Mouse (Mus musculus) MEL (cell line): ENCODE results near the gene Hhatl. TPM values are rescaled to one million over a fixed set of nuclear protein-coding genes. Genes with fewer than 3 reads are reported as not detected.

Source experiments
- DNase-seq: peaks from one replicate; pipeline ENCODE4 v3.0.0; 2011; ENCODE audit warnings: low read depth, low spot score
- H3K27ac ChIP-seq: 2 replicates; pipeline ENCODE4 v1.5.1; 2012; ENCODE audit warnings: low read depth, mild to moderate bottlenecking, control low read depth, low read length, moderate library complexity; ENCODE audit not compliant: control insufficient read depth
- H3K27me3 ChIP-seq, 2 experiments: fragments of 150-350 bp in 1 of 2; sonication (generic) in 1 of 2; 2 replicates each; pipeline ENCODE4 v1.6.1; 2012; ENCODE audit warnings: low read length in 2 of 2, mild to moderate bottlenecking in 2 of 2, improper control_type of control experiment in 1 of 2, moderate library complexity in 1 of 2; ENCODE audit not compliant: insufficient read depth in 2 of 2, control insufficient read depth in 1 of 2
- H3K36me3 ChIP-seq, 2 experiments: 2 replicates each; pipeline ENCODE4 v1.6.1; 2012 to 2014; ENCODE audit warnings: low read length in 2 of 2, improper control_type of control experiment in 1 of 2, inconsistent platforms in 1 of 2, mild to moderate bottlenecking in 1 of 2; ENCODE audit not compliant: insufficient read depth in 2 of 2, control insufficient read depth in 1 of 2
- H3K4me1 ChIP-seq, 2 experiments: fragments of 150-350 bp in 1 of 2; sonication (generic) in 1 of 2; 2 replicates each; pipeline ENCODE4 v1.6.1; 2012; ENCODE audit warnings: low read length in 2 of 2, improper control_type of control experiment in 1 of 2, mild to moderate bottlenecking in 1 of 2; ENCODE audit not compliant: insufficient read depth in 2 of 2, control insufficient read depth in 1 of 2
- H3K4me3 ChIP-seq, 2 experiments: fragments of 150-350 bp in 1 of 2; sonication (generic) in 1 of 2; 2 replicates each; pipeline ENCODE4 v1.5.1; 2012; ENCODE audit warnings: low read depth in 2 of 2, low read length in 2 of 2, mild to moderate bottlenecking in 2 of 2, moderate library complexity in 2 of 2, control low read depth in 1 of 2, improper control_type of control experiment in 1 of 2; ENCODE audit not compliant: control insufficient read depth in 1 of 2, insufficient read depth in 1 of 2
- H3K79me2 ChIP-seq: 2 replicates; pipeline ENCODE4 v1.6.1; 2012; ENCODE audit warnings: mild to moderate bottlenecking, low read length, moderate library complexity; ENCODE audit not compliant: control insufficient read depth, poor library complexity, insufficient read depth
- H3K9ac ChIP-seq: 2 replicates; pipeline ENCODE4 v1.6.1; 2012; ENCODE audit warnings: low read depth, mild to moderate bottlenecking, control low read depth, low read length, moderate library complexity; ENCODE audit not compliant: control insufficient read depth, poor library complexity, severe bottlenecking
- H3K9me3 ChIP-seq: fragments of 150-350 bp; sonication (generic); replicated peaks from 2 replicates; pipeline ENCODE4 v1.6.1; 2012; ENCODE audit warnings: mild to moderate bottlenecking, low read length, improper control_type of control experiment, moderate library complexity; ENCODE audit not compliant: insufficient read depth
- CHD1 ChIP-seq: IDR thresholded peaks from 2 replicates; pipeline ENCODE4 v1.6.1; 2012; ENCODE audit warnings: low read depth, mild to moderate bottlenecking, inconsistent platforms, low read length, improper control_type of control experiment
- CTCF ChIP-seq, 3 experiments: IDR thresholded peaks in 2 of 3; conservative IDR thresholded peaks in 1 of 3; 2 replicates each; pipeline ENCODE4 v1.5.1; 2011 to 2012; ENCODE audit warnings: low read length in 3 of 3, low read depth in 2 of 3, mild to moderate bottlenecking in 2 of 3, improper control_type of control experiment in 1 of 3, inconsistent platforms in 1 of 3, mixed read lengths in 1 of 3, moderate library complexity in 1 of 3; ENCODE audit not compliant: control insufficient read depth in 1 of 3, insufficient read depth in 1 of 3, poor library complexity in 1 of 3, severe bottlenecking in 1 of 3
- E2F4 ChIP-seq: IDR thresholded peaks from 2 replicates; pipeline ENCODE4 v1.6.1; 2011; ENCODE audit warnings: low read depth, low read length, improper control_type of control experiment, borderline replicate concordance
- GABPA ChIP-seq: IDR thresholded peaks from 2 replicates; pipeline ENCODE4 v1.6.1; 2012; ENCODE audit warnings: low read depth, mild to moderate bottlenecking, inconsistent platforms, low read length, improper control_type of control experiment, moderate library complexity
- GATA1 ChIP-seq: IDR thresholded peaks from 2 replicates; pipeline ENCODE4 v1.6.1; 2011; ENCODE audit warnings: low read depth, low read length, improper control_type of control experiment
- HCFC1 ChIP-seq: IDR thresholded peaks from 2 replicates; pipeline ENCODE4 v1.6.1; 2012; ENCODE audit warnings: low read depth, mild to moderate bottlenecking, inconsistent platforms, low read length, improper control_type of control experiment, moderate library complexity
- KAT2A ChIP-seq: conservative IDR thresholded peaks from 2 replicates; pipeline ENCODE4 v1.6.1; 2012; ENCODE audit warnings: low read depth, low read length, improper control_type of control experiment, inconsistent platforms
- MAFK ChIP-seq: IDR thresholded peaks from 2 replicates; pipeline ENCODE4 v1.6.1; 2011; ENCODE audit warnings: low read depth, mild to moderate bottlenecking, low read length, improper control_type of control experiment, borderline replicate concordance
- MAZ ChIP-seq: IDR thresholded peaks from 2 replicates; pipeline ENCODE4 v1.6.1; 2012; ENCODE audit warnings: low read depth, mild to moderate bottlenecking, inconsistent platforms, low read length, improper control_type of control experiment
- MXI1 ChIP-seq: IDR thresholded peaks from 2 replicates; pipeline ENCODE4 v1.6.1; 2011; ENCODE audit warnings: mild to moderate bottlenecking, low read depth, low read length, improper control_type of control experiment
- MYB ChIP-seq: IDR thresholded peaks from 2 replicates; pipeline ENCODE4 v1.6.1; 2011; ENCODE audit warnings: mild to moderate bottlenecking, low read depth, low read length, improper control_type of control experiment
- NRF1 ChIP-seq: IDR thresholded peaks from 2 replicates; pipeline ENCODE4 v1.6.1; 2014; ENCODE audit warnings: low read depth, mild to moderate bottlenecking, inconsistent platforms, low read length, improper control_type of control experiment, moderate library complexity; ENCODE audit not compliant: poor library complexity, insufficient read depth, severe bottlenecking
- POLR2A ChIP-seq, 2 experiments: IDR thresholded peaks; 2 replicates each; pipeline ENCODE4 v1.6.1; 2011 to 2012; ENCODE audit warnings: low read length in 2 of 2, mild to moderate bottlenecking in 2 of 2, control low read depth in 1 of 2, improper control_type of control experiment in 1 of 2, low read depth in 1 of 2, moderate library complexity in 1 of 2; ENCODE audit not compliant: control insufficient read depth in 1 of 2, insufficient read depth in 1 of 2, poor library complexity in 1 of 2
- POLR2AphosphoS5 ChIP-seq: IDR thresholded peaks from 2 replicates; pipeline ENCODE4 v1.6.1; 2012; ENCODE audit warnings: low read depth, borderline replicate concordance, mild to moderate bottlenecking, inconsistent platforms, low read length, moderate library complexity, mixed read lengths
- RAD21 ChIP-seq: IDR thresholded peaks from 2 replicates; pipeline ENCODE4 v1.6.1; 2011; ENCODE audit warnings: mild to moderate bottlenecking, low read depth, low read length, improper control_type of control experiment
- SIN3A ChIP-seq: IDR thresholded peaks from 2 replicates; pipeline ENCODE4 v1.6.1; 2012; ENCODE audit warnings: low read length, improper control_type of control experiment, inconsistent platforms
- SMC3 ChIP-seq: IDR thresholded peaks from 2 replicates; pipeline ENCODE4 v1.6.1; 2011; ENCODE audit warnings: low read depth, low read length, improper control_type of control experiment
- TBP ChIP-seq: IDR thresholded peaks from 2 replicates; pipeline ENCODE4 v1.8.0; 2011; ENCODE audit warnings: low read depth, low read length, improper control_type of control experiment
- TCF12 ChIP-seq: IDR thresholded peaks from 2 replicates; pipeline ENCODE4 v1.6.1; 2014; ENCODE audit warnings: low read depth, mild to moderate bottlenecking, inconsistent platforms, low read length, improper control_type of control experiment, moderate library complexity
- UBTF ChIP-seq: IDR thresholded peaks from 2 replicates; pipeline ENCODE4 v1.6.1; 2012; ENCODE audit warnings: low read depth, mild to moderate bottlenecking, inconsistent platforms, low read length, improper control_type of control experiment, moderate library complexity, borderline replicate concordance; ENCODE audit not compliant: insufficient read depth
- USF1 ChIP-seq: IDR thresholded peaks from 2 replicates; pipeline ENCODE4 v1.6.1; 2014; ENCODE audit warnings: low read depth, mild to moderate bottlenecking, inconsistent platforms, low read length, improper control_type of control experiment, moderate library complexity
- USF2 ChIP-seq, 2 experiments: IDR thresholded peaks; 2 replicates each; pipeline ENCODE4 v1.6.1; 2011 to 2012; ENCODE audit warnings: improper control_type of control experiment in 2 of 2, low read length in 2 of 2, borderline replicate concordance in 1 of 2, inconsistent platforms in 1 of 2, low read depth in 1 of 2, mild to moderate bottlenecking in 1 of 2; ENCODE audit not compliant: insufficient read depth in 1 of 2
- ZC3H11A ChIP-seq: IDR thresholded peaks from 2 replicates; pipeline ENCODE4 v1.6.1; 2012; ENCODE audit warnings: low read depth, mild to moderate bottlenecking, inconsistent platforms, low read length, improper control_type of control experiment
- ZNF384 ChIP-seq: IDR thresholded peaks from 2 replicates; pipeline ENCODE4 v1.6.1; 2012; ENCODE audit warnings: low read depth, mild to moderate bottlenecking, inconsistent platforms, low read length, improper control_type of control experiment
- polyA plus RNA-seq, 2 experiments: library from polyadenylated mRNA; stranded (reverse) in 1 of 2; unstranded in 1 of 2; fragments of >175 nt in 1 of 2; fragments of >200 nt in 1 of 2; gene quantifications; 2 replicates each; pipeline versions ENCODE4 v1.2.1 to v1.2.4; 2012; ENCODE audit warnings: low replicate concordance in 2 of 2, low read depth in 1 of 2; ENCODE audit not compliant: insufficient read length in 2 of 2, insufficient read depth in 1 of 2, missing spikeins in 1 of 2
- total RNA-seq: library from RNA; depleted of rRNA; stranded (reverse); fragments of 300-350 nt; gene quantifications from 2 replicates; pipeline ENCODE4 v1.2.3, GENCODE M21; 2012

Hhatl gene
- total and polyA plus RNA-seq, 3 experiments: not detected

- H3K9ac ChIP-seq: no peak overlapping the region
- H3K79me2 ChIP-seq: no peaks in the 10 kb centered on the region
- no peak overlapping the region for H3K4me3 ChIP-seq
- no peaks in the 10 kb centered on the region for H3K4me1 ChIP-seq
- peak; percentile 50 for DNase-seq
- no peaks in the 10 kb centered on the region for H3K27me3 ChIP-seq
- H3K36me3 ChIP-seq: peaks cover 0 to 13% of the 10 kb centered on the region in 2 experiments; a peak in 2 of 4 replicates
- no peak overlapping the region for H3K27ac ChIP-seq
- TF ChIP-seq KAT2A (no peak), ZNF384 (0 out of 2 replicates have a peak, but pooled peaks have one; percentile 6)
- H3K9me3 ChIP-seq: no peaks in the 10 kb centered on the region
Observed at GRCm38 (mm10) chr9:121757432-121757831, 34.9 kb downstream of the Hhatl start.

- H3K4me3 ChIP-seq: no peak overlapping the region
- H3K9ac ChIP-seq: no peak overlapping the region
- H3K36me3 ChIP-seq: peaks cover 0 to 14% of the 10 kb centered on the region in 2 experiments; a peak in 2 of 4 replicates
- H3K9me3 ChIP-seq: no peaks in the 10 kb centered on the region
- no peaks in the 10 kb centered on the region for H3K27me3 ChIP-seq
- TF ChIP-seq NRF1 (no peak), POLR2AphosphoS5 (no peak), GABPA (no peak), GATA1 (no peak), E2F4 (no peak), MXI1 (no peak), TCF12 (no peak), USF1 (no peak), MAZ (no peak), UBTF (no peak), HCFC1 (no peak), CTCF (IDR thresholded peaks at IDR 0.05 in 2 of 3, conservative IDR thresholded peaks at IDR 0.05 in 1 of 3; ENCODE audit: control insufficient read depth in 1 of 3, insufficient read depth in 1 of 3, low read depth in 2 of 3, low read length in 3 of 3, poor library complexity in 1 of 3, severe bottlenecking in 1 of 3) (no peak)
- no peaks in the 10 kb centered on the region for H3K4me1 ChIP-seq
- H3K79me2 ChIP-seq: no peaks in the 10 kb centered on the region
- no peak overlapping the region for H3K27ac ChIP-seq
- DNase-seq: no peak
Observed at GRCm38 (mm10) chr9:121756785-121757184, 35.5 kb downstream of the Hhatl start.

DNA sequence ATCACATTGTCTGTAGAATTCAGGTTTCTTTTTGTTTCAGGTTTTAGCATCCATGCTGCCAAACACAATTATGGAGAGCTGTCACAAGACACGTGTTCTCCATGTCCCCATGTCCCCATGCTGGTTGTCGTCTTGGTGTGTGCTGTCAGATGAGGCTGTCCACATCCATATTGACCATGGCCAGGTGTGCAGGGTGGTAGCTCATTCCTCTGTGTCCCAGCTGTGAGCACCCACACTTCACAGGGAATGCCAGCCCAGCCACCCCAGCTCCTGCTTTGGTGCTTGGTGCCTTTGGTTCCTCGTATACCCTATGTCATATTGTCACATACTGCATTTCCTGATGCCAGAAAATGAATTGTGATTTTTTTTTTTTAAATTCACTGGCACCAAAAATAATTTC, 37.7 kb downstream of the Hhatl start:
- Histone ChIP-seq H3K27ac (no peak overlapping the region), H3K27me3 (no peaks in the 10 kb centered on the region), H3K9me3 (no peaks in the 10 kb centered on the region), H3K36me3 (peaks cover 0 to 21% of the 10 kb centered on the region in 2 experiments; a peak in 2 of 4 replicates), H3K79me2 (no peaks in the 10 kb centered on the region), H3K4me1 (no peaks in the 10 kb centered on the region), H3K9ac (no peak overlapping the region), H3K4me3 (no peak overlapping the region)
- DNase-seq: no peak
- no peak for TF ChIP-seq USF1
- no peak for TF ChIP-seq ZC3H11A
- no peak for TF ChIP-seq MYB
- TF ChIP-seq KAT2A: no peak
- no peak for TF ChIP-seq SIN3A
- TF ChIP-seq TCF12: no peak
- no peak for TF ChIP-seq SMC3
- TF ChIP-seq RAD21: no peak
- TF ChIP-seq MAFK: no peak
- no peak for TF ChIP-seq CHD1
- no peak for TF ChIP-seq POLR2A (IDR thresholded peaks at IDR 0.05; ENCODE audit: control insufficient read depth in 1 of 2, insufficient read depth in 1 of 2, low read depth in 1 of 2, low read length in 2 of 2, poor library complexity in 1 of 2)
- no peak for TF ChIP-seq USF2 (IDR thresholded peaks at IDR 0.05; ENCODE audit: borderline replicate concordance in 1 of 2, insufficient read depth in 1 of 2, low read depth in 1 of 2, low read length in 2 of 2)
- no peak for TF ChIP-seq TBP
